Mouse (Mus musculus) ES-Bruce4 (cell line): ENCODE data around the gene Pde9a.

Experiments used
- CTCF ChIP-seq: IDR thresholded peaks from one replicate; pipeline ENCODE4 v1.8.1; 2011; ENCODE audit warnings: low read depth, low read length
- POLR2A ChIP-seq: IDR thresholded peaks from one replicate; pipeline ENCODE4 v1.8.1; 2011; ENCODE audit warnings: low read length; ENCODE audit not compliant: insufficient read depth

DNA sequence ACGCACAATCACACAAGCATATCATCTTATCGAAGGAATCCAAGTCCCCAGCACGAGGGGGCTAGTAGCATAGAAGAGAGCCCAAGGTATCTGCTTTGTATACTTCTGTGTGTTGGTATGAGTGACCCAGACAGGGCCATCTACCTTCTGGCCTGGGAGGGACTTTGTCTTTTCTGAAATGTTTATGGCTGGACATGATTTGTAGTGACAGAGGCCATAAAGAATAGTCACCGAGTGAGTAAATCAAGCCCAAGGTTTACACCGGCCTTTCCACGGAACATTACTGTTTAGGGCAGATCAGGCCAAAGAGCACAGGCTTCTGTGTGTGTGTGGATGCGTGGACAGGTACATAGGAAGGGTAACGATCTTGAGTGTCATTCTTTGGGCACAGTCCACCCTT lies 6.1 kb upstream of the Pde9a start:
- TF ChIP-seq CTCF = no peak
- no peak for TF ChIP-seq POLR2A
